Mouse (Mus musculus): ENCODE data around the gene Il13.

Il13 gene

DNA sequence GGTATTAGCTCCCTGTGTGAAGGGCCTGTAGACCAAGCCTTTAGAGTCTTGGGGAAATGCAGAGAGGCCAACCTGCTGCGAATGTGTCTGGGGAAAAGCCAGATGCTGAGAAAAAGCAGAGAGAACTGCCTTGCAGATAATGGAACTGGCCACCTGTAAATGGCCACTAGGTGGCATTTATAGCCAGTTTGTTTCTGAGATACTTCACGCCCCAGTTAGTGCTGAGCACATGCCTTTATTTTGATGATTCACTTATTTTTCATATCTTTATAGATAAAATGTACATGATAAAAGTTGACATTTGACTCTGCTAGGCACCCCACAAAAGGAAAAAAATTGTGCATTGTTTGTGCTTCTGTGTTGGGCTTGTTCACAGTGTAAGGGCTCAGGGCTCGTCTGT, 49.7 kb downstream of the Il13 start:
- DNase-seq (ENCODE audit: low read depth, low spot score), result peak; percentile 59

DNA sequence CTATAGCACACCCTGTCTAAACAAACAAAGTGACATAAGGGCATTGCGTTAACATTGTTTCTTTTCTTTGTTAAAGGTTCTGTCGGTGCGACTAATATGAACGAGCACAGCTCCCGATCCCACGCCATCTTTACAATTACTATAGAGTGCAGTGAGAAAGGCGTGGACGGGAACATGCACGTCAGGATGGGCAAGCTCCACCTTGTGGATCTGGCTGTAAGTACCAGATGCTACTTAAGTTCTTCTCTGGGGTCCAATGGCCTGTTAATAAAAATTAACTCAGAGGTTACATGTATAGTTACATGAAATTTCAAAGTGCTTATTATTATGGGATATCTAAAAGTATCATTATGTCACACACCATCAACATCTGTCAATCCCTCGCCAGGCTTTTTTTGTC, 51.4 kb downstream of the Il13 start:
- DNase-seq (ENCODE audit: low read depth, low spot score), result no peak
